Mouse (Mus musculus) left cerebral cortex, adult 8-10 months (tissue): ENCODE results near the gene Ptpn14. TPM values are rescaled to one million over a fixed set of nuclear protein-coding genes. Genes with fewer than 3 reads are reported as not detected.

ENCODE experiments used
- DNase-seq, 2 experiments: peaks; one replicate each; pipeline ENCODE4 v3.0.0; 2022; ENCODE audit warnings: low spot score in 2 of 2
- total RNA-seq, 4 experiments: library from RNA; stranded (reverse); gene quantifications; 2 replicates each; pipeline ENCODE4 v1.2.4; 2022

Gene Ptpn14
- total RNA-seq, 4 experiments from 2014 or later = 10.0 to 12.9 (median 10.2) TPM

GRCm38 (mm10) chr1:189864846-189865560 is 136.9 kb downstream of the Ptpn14 start:
- no peak for DNase-seq

GRCm38 (mm10) chr1:189866621-189867020 is 138.6 kb downstream of the Ptpn14 start:
- no peak for DNase-seq

- DNase-seq = no peak
Observed at GRCm38 (mm10) chr1:189867034-189867433, 139.0 kb downstream of the Ptpn14 start.

GRCm38 (mm10) chr1:189867497-189867896 is 139.4 kb downstream of the Ptpn14 start:
- DNase-seq = no peak

GRCm38 (mm10) chr1:189868036-189868435 is 140.0 kb downstream of the Ptpn14 start:
- no peak for DNase-seq

GRCm38 (mm10) chr1:189869651-189870270 is 141.7 kb downstream of the Ptpn14 start:
- no peak for DNase-seq

- DNase-seq = no peak
Observed at GRCm38 (mm10) chr1:189870539-189870938, 142.5 kb downstream of the Ptpn14 start.

- DNase-seq = no peak
Observed at GRCm38 (mm10) chr1:189871625-189872024, 143.6 kb downstream of the Ptpn14 start.

GRCm38 (mm10) chr1:189872050-189872449 is 144.0 kb downstream of the Ptpn14 start:
- DNase-seq = no peak

GRCm38 (mm10) chr1:189873591-189873990 is 145.5 kb downstream of the Ptpn14 start:
- DNase-seq = no peak

- DNase-seq = no peak
Observed at GRCm38 (mm10) chr1:189875439-189875861, 147.4 kb downstream of the Ptpn14 start.

GRCm38 (mm10) chr1:189876162-189876561 is 148.1 kb downstream of the Ptpn14 start:
- no peak for DNase-seq

- no peak for DNase-seq
Observed at GRCm38 (mm10) chr1:189879212-189879611, 151.1 kb downstream of the Ptpn14 start.

GRCm38 (mm10) chr1:189879965-189880364 is 151.9 kb downstream of the Ptpn14 start:
- DNase-seq = no peak

- DNase-seq = no peak
Observed at GRCm38 (mm10) chr1:189880745-189881144, 152.7 kb downstream of the Ptpn14 start.

GRCm38 (mm10) chr1:189882886-189883285 is 154.8 kb downstream of the Ptpn14 start:
- DNase-seq = no peak

- peak; percentile 23 to 52 for DNase-seq
Observed at GRCm38 (mm10) chr1:189883531-189884170, 155.6 kb downstream of the Ptpn14 start.

- DNase-seq = no peak
Observed at GRCm38 (mm10) chr1:189884951-189885350, 156.9 kb downstream of the Ptpn14 start.

GRCm38 (mm10) chr1:189885975-189886374 is 157.9 kb downstream of the Ptpn14 start:
- DNase-seq = no peak

- peak in 1 of 2 experiments; percentile 41 for DNase-seq
Observed at GRCm38 (mm10) chr1:189887518-189887917, 159.4 kb downstream of the Ptpn14 start.

- no peak for DNase-seq
Observed at GRCm38 (mm10) chr1:189888749-189889148, 160.7 kb downstream of the Ptpn14 start.

GRCm38 (mm10) chr1:189894191-189894590 is 166.1 kb downstream of the Ptpn14 start:
- DNase-seq = no peak
